Mouse (Mus musculus) lung, postnatal 0 days (tissue): ENCODE data around the gene Syt14.

Experiments used
- CTCF ChIP-seq: IDR thresholded peaks from 2 replicates; pipeline ENCODE4 v1.5.1; 2016; ENCODE audit warnings: antibody characterized with exemption, mild to moderate bottlenecking
- EP300 ChIP-seq: IDR thresholded peaks from 2 replicates; pipeline ENCODE4 v1.6.1; 2016; ENCODE audit warnings: antibody characterized with exemption, mild to moderate bottlenecking, control low read depth

DNA sequence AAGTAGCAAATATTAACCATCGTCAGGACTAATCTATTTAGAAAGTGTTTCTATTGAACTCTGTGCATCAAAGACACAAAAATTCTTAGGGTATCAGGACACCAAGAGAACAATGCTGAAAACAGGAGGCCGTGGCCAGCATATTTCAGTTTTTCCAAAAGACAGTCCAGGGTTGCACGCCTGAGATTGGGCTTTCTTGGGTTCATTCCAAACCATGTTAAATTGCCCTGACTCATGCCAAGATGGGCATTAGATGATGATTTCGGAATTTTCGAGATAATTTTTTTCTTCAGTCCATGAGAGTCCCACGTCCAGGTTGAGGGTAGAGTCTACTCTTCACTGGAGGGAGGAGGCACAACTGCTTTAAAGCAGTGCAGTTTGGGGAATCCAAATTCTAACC is 178.6 kb downstream of the Syt14 start:
- TF ChIP-seq CTCF: no peak
- TF ChIP-seq EP300: no peak
